Mouse (Mus musculus): Measurements from ENCODE around the gene Mylk2. TPM values are rescaled to one million over a fixed set of nuclear protein-coding genes. Genes with fewer than 3 reads are reported as not detected.

Mylk2 gene
- polyA plus RNA-seq, 1 experiment from 2014 or later = not detected

GRCm38 (mm10) chr2:152895834-152896233, 15.3 kb upstream of the Mylk2 start:
- ATAC-seq (replicated peaks; ENCODE audit: insufficient number of reproducible peaks, low FRiP score, low TSS enrichment) = no peak
- H3K4me1 ChIP-seq (ENCODE audit: control insufficient read depth, insufficient read depth, low read length) = no peaks in the 10 kb centered on the region
- H3K9me3 ChIP-seq (replicated peaks; ENCODE audit: control insufficient read depth, low read length) = no peaks in the 10 kb centered on the region
- H3K27me3 ChIP-seq (ENCODE audit: control insufficient read depth, insufficient read depth, low read length) = no peaks in the 10 kb centered on the region
- H3K36me3 ChIP-seq (ENCODE audit: control insufficient read depth, insufficient read depth, low read length) = peaks cover 42% of the 10 kb centered on the region
- H3K9ac ChIP-seq (ENCODE audit: low read depth, low read length) = no peak overlapping the region
- WGBS (ENCODE audit: insufficient replicate concordance) = 92% methylated on average over 9 of the region's 9 CpGs
- H3K4me2 ChIP-seq = no peak overlapping the region
- no peak overlapping the region for H3K27ac ChIP-seq (ENCODE audit: low read depth, low read length)
- no peak overlapping the region for H3K4me3 ChIP-seq (ENCODE audit: low read depth, low read length)

- Histone ChIP-seq H3K27ac (ENCODE audit: low read depth, low read length) (no peak overlapping the region), H3K36me3 (ENCODE audit: control insufficient read depth, insufficient read depth, low read length) (peaks cover 34% of the 10 kb centered on the region)
Observed at GRCm38 (mm10) chr2:152896926-152897325, 14.2 kb upstream of the Mylk2 start.

GRCm38 (mm10) chr2:152899011-152899410, 12.1 kb upstream of the Mylk2 start:
- Histone ChIP-seq H3K27me3 (ENCODE audit: control insufficient read depth, insufficient read depth, low read length) (no peaks in the 10 kb centered on the region), H3K9ac (ENCODE audit: low read depth, low read length) (no peak overlapping the region), H3K4me1 (ENCODE audit: control insufficient read depth, insufficient read depth, low read length) (peaks cover under 1% of the 10 kb centered on the region; the same call in 1 of the 2 replicates), H3K27ac (ENCODE audit: low read depth, low read length) (no peak overlapping the region), H3K9me3 (replicated peaks; ENCODE audit: control insufficient read depth, low read length) (no peaks in the 10 kb centered on the region), H3K36me3 (ENCODE audit: control insufficient read depth, insufficient read depth, low read length) (peaks cover 14% of the 10 kb centered on the region), H3K4me3 (ENCODE audit: low read depth, low read length) (no peak overlapping the region), H3K4me2 (no peak overlapping the region)
- WGBS (ENCODE audit: insufficient replicate concordance) = 80% methylated on average over 6 of the region's 6 CpGs
- no peak for ATAC-seq (replicated peaks; ENCODE audit: insufficient number of reproducible peaks, low FRiP score, low TSS enrichment)

More at GRCm38 (mm10) chr2:152896926-152897325, 14.2 kb upstream of the Mylk2 start:
- no peak overlapping the region for H3K4me3 ChIP-seq (ENCODE audit: low read depth, low read length)
- ATAC-seq (replicated peaks; ENCODE audit: insufficient number of reproducible peaks, low FRiP score, low TSS enrichment) = no peak
- 93% methylated on average over 3 of the region's 3 CpGs for WGBS (ENCODE audit: insufficient replicate concordance)
- no peaks in the 10 kb centered on the region for H3K4me1 ChIP-seq (ENCODE audit: control insufficient read depth, insufficient read depth, low read length)
- no peak overlapping the region for H3K4me2 ChIP-seq
- H3K27me3 ChIP-seq (ENCODE audit: control insufficient read depth, insufficient read depth, low read length) = no peaks in the 10 kb centered on the region
- no peaks in the 10 kb centered on the region for H3K9me3 ChIP-seq (replicated peaks; ENCODE audit: control insufficient read depth, low read length)
- H3K9ac ChIP-seq (ENCODE audit: low read depth, low read length) = no peak overlapping the region

- no peak overlapping the region for H3K9ac ChIP-seq (ENCODE audit: low read depth, low read length)
- no peak overlapping the region for H3K27ac ChIP-seq (ENCODE audit: low read depth, low read length)
- H3K4me2 ChIP-seq = no peak overlapping the region
- no peaks in the 10 kb centered on the region for H3K9me3 ChIP-seq (replicated peaks; ENCODE audit: control insufficient read depth, low read length)
- peaks cover 18% of the 10 kb centered on the region for H3K4me1 ChIP-seq (ENCODE audit: control insufficient read depth, insufficient read depth, low read length)
- no peak overlapping the region for H3K4me3 ChIP-seq (ENCODE audit: low read depth, low read length)
- H3K36me3 ChIP-seq (ENCODE audit: control insufficient read depth, insufficient read depth, low read length) = no peaks in the 10 kb centered on the region
- no peaks in the 10 kb centered on the region for H3K27me3 ChIP-seq (ENCODE audit: control insufficient read depth, insufficient read depth, low read length)
- no peak for ATAC-seq (replicated peaks; ENCODE audit: insufficient number of reproducible peaks, low FRiP score, low TSS enrichment)
- 91% methylated on average over 15 of the region's 15 CpGs for WGBS (ENCODE audit: insufficient replicate concordance)
Observed at GRCm38 (mm10) chr2:152901296-152901695, 9.9 kb upstream of the Mylk2 start.

GRCm38 (mm10) chr2:152902658-152903057, 8.5 kb upstream of the Mylk2 start:
- H3K9ac ChIP-seq (ENCODE audit: low read depth, low read length) = no peak overlapping the region
- peaks cover 31% of the 10 kb centered on the region for H3K4me1 ChIP-seq (ENCODE audit: control insufficient read depth, insufficient read depth, low read length)
- H3K27ac ChIP-seq (ENCODE audit: low read depth, low read length) = no peak overlapping the region
- no peaks in the 10 kb centered on the region for H3K27me3 ChIP-seq (ENCODE audit: control insufficient read depth, insufficient read depth, low read length)
- WGBS (ENCODE audit: insufficient replicate concordance) = 60% methylated on average over 3 of the region's 3 CpGs
- H3K36me3 ChIP-seq (ENCODE audit: control insufficient read depth, insufficient read depth, low read length) = no peaks in the 10 kb centered on the region
- no peak overlapping the region for H3K4me3 ChIP-seq (ENCODE audit: low read depth, low read length)
- H3K4me2 ChIP-seq = no peak overlapping the region
- ATAC-seq (replicated peaks; ENCODE audit: insufficient number of reproducible peaks, low FRiP score, low TSS enrichment) = no peak
- no peaks in the 10 kb centered on the region for H3K9me3 ChIP-seq (replicated peaks; ENCODE audit: control insufficient read depth, low read length)

- Histone ChIP-seq H3K9me3 (replicated peaks; ENCODE audit: control insufficient read depth, low read length) (no peaks in the 10 kb centered on the region), H3K4me1 (ENCODE audit: control insufficient read depth, insufficient read depth, low read length) (peaks cover 31% of the 10 kb centered on the region), H3K36me3 (ENCODE audit: control insufficient read depth, insufficient read depth, low read length) (no peaks in the 10 kb centered on the region), H3K27me3 (ENCODE audit: control insufficient read depth, insufficient read depth, low read length) (no peaks in the 10 kb centered on the region), H3K27ac (ENCODE audit: low read depth, low read length) (no peak overlapping the region), H3K4me2 (no peak overlapping the region), H3K4me3 (ENCODE audit: low read depth, low read length) (no peak overlapping the region), H3K9ac (ENCODE audit: low read depth, low read length) (no peak overlapping the region)
- WGBS (ENCODE audit: insufficient replicate concordance) = 68% methylated on average over 4 of the region's 4 CpGs
- no peak for ATAC-seq (replicated peaks; ENCODE audit: insufficient number of reproducible peaks, low FRiP score, low TSS enrichment)
Observed at GRCm38 (mm10) chr2:152903586-152903985, 7.6 kb upstream of the Mylk2 start.

- H3K27me3 ChIP-seq (ENCODE audit: control insufficient read depth, insufficient read depth, low read length) = no peaks in the 10 kb centered on the region
- peaks cover 31% of the 10 kb centered on the region for H3K4me1 ChIP-seq (ENCODE audit: control insufficient read depth, insufficient read depth, low read length)
- no peaks in the 10 kb centered on the region for H3K36me3 ChIP-seq (ENCODE audit: control insufficient read depth, insufficient read depth, low read length)
- WGBS (ENCODE audit: insufficient replicate concordance) = 56% methylated on average over 5 of the region's 5 CpGs
- no peak overlapping the region for H3K4me3 ChIP-seq (ENCODE audit: low read depth, low read length)
- no peaks in the 10 kb centered on the region for H3K9me3 ChIP-seq (replicated peaks; ENCODE audit: control insufficient read depth, low read length)
- H3K9ac ChIP-seq (ENCODE audit: low read depth, low read length) = no peak overlapping the region
- no peak overlapping the region for H3K4me2 ChIP-seq
- ATAC-seq (replicated peaks; ENCODE audit: insufficient number of reproducible peaks, low FRiP score, low TSS enrichment) = no peak
- H3K27ac ChIP-seq (ENCODE audit: low read depth, low read length) = no peak overlapping the region
Observed at GRCm38 (mm10) chr2:152904127-152904643, 7.0 kb upstream of the Mylk2 start.

GRCm38 (mm10) chr2:152905036-152905829, 5.9 kb upstream of the Mylk2 start:
- H3K4me3 ChIP-seq (ENCODE audit: low read depth, low read length) = no peak overlapping the region
- peak overlapping the region; percentile 55 for H3K27ac ChIP-seq (ENCODE audit: low read depth, low read length)
- no peaks in the 10 kb centered on the region for H3K9me3 ChIP-seq (replicated peaks; ENCODE audit: control insufficient read depth, low read length)
- ATAC-seq (replicated peaks; ENCODE audit: insufficient number of reproducible peaks, low FRiP score, low TSS enrichment) = peak; percentile 50; the same call in 1 of the 2 replicates
- H3K36me3 ChIP-seq (ENCODE audit: control insufficient read depth, insufficient read depth, low read length) = no peaks in the 10 kb centered on the region
- 34% methylated on average over 11 of the region's 11 CpGs for WGBS (ENCODE audit: insufficient replicate concordance)
- H3K27me3 ChIP-seq (ENCODE audit: control insufficient read depth, insufficient read depth, low read length) = peaks cover 8% of the 10 kb centered on the region
- peaks cover 31% of the 10 kb centered on the region for H3K4me1 ChIP-seq (ENCODE audit: control insufficient read depth, insufficient read depth, low read length)
- no peak overlapping the region for H3K9ac ChIP-seq (ENCODE audit: low read depth, low read length)
- H3K4me2 ChIP-seq = peak overlapping the region; percentile 12
